Mouse (Mus musculus): ENCODE results near the gene Ambra1. TPM values are rescaled to one million over a fixed set of nuclear protein-coding genes. Genes with fewer than 3 reads are reported as not detected.

Ambra1 gene
- polyA plus RNA-seq, 1 experiment = 21.1 TPM

- TF ChIP-seq POLR2A (IDR thresholded peaks at IDR 0.05; ENCODE audit: borderline replicate concordance, control insufficient read depth, low read depth, low read length) (no peak), CTCF (IDR thresholded peaks at IDR 0.05; ENCODE audit: control insufficient read depth, insufficient read depth, low read length) (no peak)
- Histone ChIP-seq H3K4me3 (replicated peaks; ENCODE audit: control insufficient read depth, low read depth, low read length) (peak overlapping the region; percentile 67), H3K27ac (ENCODE audit: control insufficient read depth, insufficient read depth, low read depth, low read length, poor library complexity) (peak overlapping the region; percentile 70), H3K4me1 (ENCODE audit: control insufficient read depth, insufficient read depth, low read length) (peaks cover 13% of the 10 kb centered on the region)
- WGBS = 20% methylated on average over 4 of the region's 4 CpGs
Measured at GRCm38 (mm10) chr2:91961901-91962761, 232.2 kb downstream of the Ambra1 start.

GRCm38 (mm10) chr2:91962864-91963401, 233.0 kb downstream of the Ambra1 start:
- Histone ChIP-seq H3K4me1 (ENCODE audit: control insufficient read depth, insufficient read depth, low read length) (peaks cover 14% of the 10 kb centered on the region), H3K4me3 (replicated peaks; ENCODE audit: control insufficient read depth, low read depth, low read length) (peak overlapping the region; percentile 67), H3K27ac (ENCODE audit: control insufficient read depth, insufficient read depth, low read depth, low read length, poor library complexity) (peak overlapping the region; percentile 86)
- TF ChIP-seq POLR2A (IDR thresholded peaks at IDR 0.05; ENCODE audit: borderline replicate concordance, control insufficient read depth, low read depth, low read length) = no peak
- TF ChIP-seq CTCF (IDR thresholded peaks at IDR 0.05; ENCODE audit: control insufficient read depth, insufficient read depth, low read length) = no peak
- WGBS = under 1% methylated on average over 39 of the region's 39 CpGs

GRCm38 (mm10) chr2:91963443-91963932, 233.6 kb downstream of the Ambra1 start:
- peak overlapping the region; percentile 76 for H3K4me3 ChIP-seq (replicated peaks; ENCODE audit: control insufficient read depth, low read depth, low read length)
- 1% methylated on average over 56 of the region's 57 CpGs for WGBS
- peaks cover 12% of the 10 kb centered on the region for H3K4me1 ChIP-seq (ENCODE audit: control insufficient read depth, insufficient read depth, low read length)
- TF ChIP-seq CTCF (IDR thresholded peaks at IDR 0.05; ENCODE audit: control insufficient read depth, insufficient read depth, low read length) (peak; percentile 88), POLR2A (IDR thresholded peaks at IDR 0.05; ENCODE audit: borderline replicate concordance, control insufficient read depth, low read depth, low read length) (peak; percentile 53; the same call in 1 of the 2 replicates)
- H3K27ac ChIP-seq (ENCODE audit: control insufficient read depth, insufficient read depth, low read depth, low read length, poor library complexity) = peak overlapping the region; percentile 86

GRCm38 (mm10) chr2:91964610-91965204, 234.8 kb downstream of the Ambra1 start:
- TF ChIP-seq CTCF (IDR thresholded peaks at IDR 0.05; ENCODE audit: control insufficient read depth, insufficient read depth, low read length) (no peak), POLR2A (IDR thresholded peaks at IDR 0.05; ENCODE audit: borderline replicate concordance, control insufficient read depth, low read depth, low read length) (no peak)
- Histone ChIP-seq H3K4me3 (replicated peaks; ENCODE audit: control insufficient read depth, low read depth, low read length) (peak overlapping the region; percentile 91), H3K27ac (ENCODE audit: control insufficient read depth, insufficient read depth, low read depth, low read length, poor library complexity) (peak overlapping the region; percentile 96; the same call in 1 of the 2 replicates), H3K4me1 (ENCODE audit: control insufficient read depth, insufficient read depth, low read length) (peaks cover 11% of the 10 kb centered on the region)
- 10% methylated on average over 3 of the region's 3 CpGs for WGBS

DNA sequence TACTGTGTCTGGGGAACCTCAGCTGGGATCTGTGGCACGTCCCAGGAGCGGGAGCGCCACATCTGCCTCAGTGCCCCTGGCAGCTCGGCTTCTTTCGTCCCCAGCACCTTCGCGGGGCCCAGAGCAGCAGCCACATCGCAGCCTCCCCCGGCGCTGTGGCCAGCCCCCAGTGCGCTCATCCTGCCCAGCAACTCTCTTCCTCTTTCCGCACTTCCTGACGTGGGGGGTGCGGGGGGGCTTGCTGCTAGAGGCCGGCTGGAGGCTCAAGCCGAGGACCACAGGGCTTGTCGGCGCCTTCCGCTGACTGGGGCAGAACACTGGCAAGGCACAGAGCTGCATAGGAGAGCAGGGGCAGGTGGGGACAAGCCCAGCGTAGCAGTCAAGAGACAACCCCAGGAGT, 235.5 kb downstream of the Ambra1 start:
- Histone ChIP-seq H3K27ac (ENCODE audit: control insufficient read depth, insufficient read depth, low read depth, low read length, poor library complexity) (peak overlapping the region; percentile 96), H3K4me3 (replicated peaks; ENCODE audit: control insufficient read depth, low read depth, low read length) (peak overlapping the region; percentile 91), H3K4me1 (ENCODE audit: control insufficient read depth, insufficient read depth, low read length) (peaks cover 11% of the 10 kb centered on the region)
- TF ChIP-seq CTCF (IDR thresholded peaks at IDR 0.05; ENCODE audit: control insufficient read depth, insufficient read depth, low read length) (no peak), POLR2A (IDR thresholded peaks at IDR 0.05; ENCODE audit: borderline replicate concordance, control insufficient read depth, low read depth, low read length) (peak; percentile 84; the same call in 1 of the 2 replicates)
- under 1% methylated on average over 20 of the region's 20 CpGs for WGBS

- no peak overlapping the region for H3K4me3 ChIP-seq (replicated peaks; ENCODE audit: control insufficient read depth, low read depth, low read length)
- peak overlapping the region; percentile 42 for H3K27ac ChIP-seq (ENCODE audit: control insufficient read depth, insufficient read depth, low read depth, low read length, poor library complexity)
- H3K4me1 ChIP-seq (ENCODE audit: control insufficient read depth, insufficient read depth, low read length) = peaks cover 9% of the 10 kb centered on the region
- 43% methylated on average over 5 of the region's 5 CpGs for WGBS
- TF ChIP-seq CTCF (IDR thresholded peaks at IDR 0.05; ENCODE audit: control insufficient read depth, insufficient read depth, low read length) (no peak), POLR2A (IDR thresholded peaks at IDR 0.05; ENCODE audit: borderline replicate concordance, control insufficient read depth, low read depth, low read length) (no peak)
Measured at GRCm38 (mm10) chr2:91966367-91966766, 236.4 kb downstream of the Ambra1 start.

GRCm38 (mm10) chr2:91967962-91968361, 238.0 kb downstream of the Ambra1 start:
- Histone ChIP-seq H3K4me1 (ENCODE audit: control insufficient read depth, insufficient read depth, low read length) (peaks cover 7% of the 10 kb centered on the region), H3K4me3 (replicated peaks; ENCODE audit: control insufficient read depth, low read depth, low read length) (no peak overlapping the region), H3K27ac (ENCODE audit: control insufficient read depth, insufficient read depth, low read depth, low read length, poor library complexity) (no peak overlapping the region)
- WGBS = 53% methylated on average over 11 of the region's 11 CpGs
- TF ChIP-seq CTCF (IDR thresholded peaks at IDR 0.05; ENCODE audit: control insufficient read depth, insufficient read depth, low read length) = no peak
- no peak for TF ChIP-seq POLR2A (IDR thresholded peaks at IDR 0.05; ENCODE audit: borderline replicate concordance, control insufficient read depth, low read depth, low read length)

Other genes with a start within 250 kb of the Ambra1 start
- 23.2 and 30.8 TPM in 2 replicates for gene Ckap5, start 203.4 kb upstream of the Ambra1 start, polyA plus RNA-seq (2011; ENCODE audit: insufficient read depth, insufficient read length, low replicate concordance, missing spikeins)
- 0.49 and 2.7 TPM in 2 replicates for gene F2, start 93.7 kb upstream of the Ambra1 start, polyA plus RNA-seq (2011; ENCODE audit: insufficient read depth, insufficient read length, low replicate concordance, missing spikeins)
- 6.8 and 6.9 TPM in 2 replicates for gene Zfp408, start 80.3 kb upstream of the Ambra1 start, polyA plus RNA-seq (2011; ENCODE audit: insufficient read depth, insufficient read length, low replicate concordance, missing spikeins)
- gene Arhgap1, start 80.3 kb upstream of the Ambra1 start, polyA plus RNA-seq (2011; ENCODE audit: insufficient read depth, insufficient read length, low replicate concordance, missing spikeins) = 15.4 and 35.2 TPM in 2 replicates
- 8.6 and 12.9 TPM in 2 replicates for gene Atg13, start 19.6 kb upstream of the Ambra1 start, polyA plus RNA-seq (2011; ENCODE audit: insufficient read depth, insufficient read length, low replicate concordance, missing spikeins)
- 1.2 and 2.4 TPM in 2 replicates for gene Harbi1, start 19.3 kb upstream of the Ambra1 start, polyA plus RNA-seq (2011; ENCODE audit: insufficient read depth, insufficient read length, low replicate concordance, missing spikeins)
- not detected in 2 replicates for gene Chrm4, start 197.1 kb downstream of the Ambra1 start, polyA plus RNA-seq (2011; ENCODE audit: insufficient read depth, insufficient read length, low replicate concordance, missing spikeins)
- gene Mdk, start 202.2 kb downstream of the Ambra1 start, polyA plus RNA-seq (2011; ENCODE audit: insufficient read depth, insufficient read length, low replicate concordance, missing spikeins) = 14.9 and 18.6 TPM in 2 replicates
- gene Gm9821, start 215.6 kb downstream of the Ambra1 start, polyA plus RNA-seq (2011; ENCODE audit: insufficient read depth, insufficient read length, low replicate concordance, missing spikeins) = not detected in 2 replicates
- 82.4 and 229 TPM in 2 replicates for gene Dgkz, start 245.7 kb downstream of the Ambra1 start, polyA plus RNA-seq (2011; ENCODE audit: insufficient read depth, insufficient read length, low replicate concordance, missing spikeins)

All from bone marrow, adult 2 months (tissue).